Mouse (Mus musculus) urinary bladder, postnatal 36 days (tissue): ENCODE measurements around the gene Sh2d3c.

ENCODE experiments used
- DNase-seq, 2 experiments: peaks; one replicate each; pipeline ENCODE4 v3.0.0; 2022; ENCODE audit warnings: low spot score in 2 of 2, mixed read lengths in 1 of 2

Gene Sh2d3c

GRCm38 (mm10) chr2:32724149-32724548 lies 3.3 kb downstream of the Sh2d3c start:
- no peak for DNase-seq

GRCm38 (mm10) chr2:32724832-32725790 lies 4.3 kb downstream of the Sh2d3c start:
- no peak for DNase-seq

- DNase-seq: peak; percentile 93 to 95
Measured at GRCm38 (mm10) chr2:32727435-32727834, 6.6 kb downstream of the Sh2d3c start.

GRCm38 (mm10) chr2:32728463-32728862 lies 7.6 kb downstream of the Sh2d3c start:
- peak in 1 of 2 experiments; percentile 40 for DNase-seq

DNA sequence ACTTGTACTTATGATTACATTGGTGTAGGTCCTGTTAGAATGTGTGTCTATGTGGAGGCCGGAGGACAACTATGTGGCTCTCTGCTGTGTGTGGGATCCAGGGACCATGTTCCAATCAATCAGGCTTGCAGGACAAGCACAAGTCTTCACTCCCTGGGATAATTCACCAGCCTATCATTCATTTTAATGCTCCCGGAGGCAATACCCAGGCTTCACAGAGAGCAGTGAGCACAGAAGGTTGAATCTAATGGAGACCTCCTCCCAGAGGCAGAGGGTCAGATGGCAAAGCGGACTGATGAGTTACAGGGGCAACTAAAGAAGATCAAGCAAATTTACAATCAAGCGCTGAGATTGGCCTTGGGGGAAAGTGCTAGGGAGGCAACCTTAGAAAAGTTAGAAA lies 8.7 kb downstream of the Sh2d3c start:
- DNase-seq: no peak

DNA sequence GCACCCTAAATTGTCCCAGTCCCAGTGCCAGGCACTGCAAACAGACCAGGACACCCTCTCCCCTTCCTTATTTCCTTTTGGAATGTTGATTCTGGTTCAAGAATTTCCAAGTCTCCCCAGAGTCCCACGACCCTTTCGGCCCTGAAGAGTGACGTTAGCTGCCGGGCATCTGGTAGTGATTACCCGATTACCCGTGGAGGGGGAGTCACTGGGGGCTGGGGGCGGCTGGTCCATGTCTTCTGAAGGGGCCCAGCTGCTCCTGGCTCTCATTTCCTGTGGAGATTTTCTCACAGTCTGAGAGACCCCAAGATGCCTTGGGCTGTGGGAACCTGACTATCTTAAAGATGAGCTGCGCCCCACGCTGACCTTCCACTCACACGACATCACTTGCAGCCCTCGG lies 10.0 kb downstream of the Sh2d3c start:
- DNase-seq: no peak

DNA sequence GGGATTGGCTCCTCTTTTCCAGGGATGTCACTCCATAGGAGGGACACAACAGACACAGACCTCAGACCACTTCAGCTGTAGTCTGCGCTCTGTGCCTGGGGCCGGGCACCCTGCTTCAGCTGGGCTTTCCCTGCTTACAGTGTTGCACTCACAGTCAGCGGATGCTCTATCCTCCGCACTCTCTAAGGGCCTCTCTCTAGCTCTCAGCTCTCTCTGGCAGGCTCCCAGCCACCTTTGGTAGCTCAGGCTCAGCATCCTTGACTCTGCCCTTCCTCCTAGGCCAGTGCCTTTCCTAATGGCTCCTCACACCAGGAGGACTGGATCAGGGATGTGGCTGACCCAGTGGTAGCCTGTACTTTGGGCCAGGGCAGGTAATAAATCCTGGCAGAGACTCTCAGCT lies 11.1 kb downstream of the Sh2d3c start:
- no peak for DNase-seq

GRCm38 (mm10) chr2:32732695-32733094 lies 11.8 kb downstream of the Sh2d3c start:
- DNase-seq: no peak

DNA sequence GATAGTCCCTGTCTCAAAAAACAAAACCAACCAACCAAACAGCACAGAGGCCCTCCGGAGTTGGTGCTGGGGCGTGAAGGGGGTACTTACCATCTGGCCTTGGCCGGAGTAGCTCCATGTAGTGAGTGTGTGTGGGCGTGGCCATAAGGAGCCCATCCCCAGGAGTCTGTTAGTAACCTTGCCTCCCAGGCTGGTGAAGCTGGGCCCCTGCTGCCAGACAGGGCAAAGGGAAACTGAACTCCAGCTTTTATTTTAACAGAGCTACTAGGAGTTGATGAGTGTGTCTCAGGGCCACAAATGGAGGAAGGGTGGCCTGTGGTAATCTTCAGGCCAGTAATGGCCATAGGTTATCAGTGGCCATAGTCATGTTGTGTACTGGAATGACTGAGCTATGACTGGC lies 13.6 kb downstream of the Sh2d3c start:
- no peak for DNase-seq

- DNase-seq: no peak
Measured at GRCm38 (mm10) chr2:32734933-32735332, 14.1 kb downstream of the Sh2d3c start.

- DNase-seq: no peak
Measured at GRCm38 (mm10) chr2:32736306-32736829, 15.5 kb downstream of the Sh2d3c start.

GRCm38 (mm10) chr2:32737008-32737407 lies 16.2 kb downstream of the Sh2d3c start:
- DNase-seq: no peak

- DNase-seq: no peak
Measured at GRCm38 (mm10) chr2:32739311-32739710, 18.5 kb downstream of the Sh2d3c start.

- DNase-seq: no peak
Measured at GRCm38 (mm10) chr2:32740916-32741272, 20.0 kb downstream of the Sh2d3c start, which contains the start of gene 6330409D20Rik. Gene 6330409D20Rik (minus strand): TSS chr2:32741016.

DNA sequence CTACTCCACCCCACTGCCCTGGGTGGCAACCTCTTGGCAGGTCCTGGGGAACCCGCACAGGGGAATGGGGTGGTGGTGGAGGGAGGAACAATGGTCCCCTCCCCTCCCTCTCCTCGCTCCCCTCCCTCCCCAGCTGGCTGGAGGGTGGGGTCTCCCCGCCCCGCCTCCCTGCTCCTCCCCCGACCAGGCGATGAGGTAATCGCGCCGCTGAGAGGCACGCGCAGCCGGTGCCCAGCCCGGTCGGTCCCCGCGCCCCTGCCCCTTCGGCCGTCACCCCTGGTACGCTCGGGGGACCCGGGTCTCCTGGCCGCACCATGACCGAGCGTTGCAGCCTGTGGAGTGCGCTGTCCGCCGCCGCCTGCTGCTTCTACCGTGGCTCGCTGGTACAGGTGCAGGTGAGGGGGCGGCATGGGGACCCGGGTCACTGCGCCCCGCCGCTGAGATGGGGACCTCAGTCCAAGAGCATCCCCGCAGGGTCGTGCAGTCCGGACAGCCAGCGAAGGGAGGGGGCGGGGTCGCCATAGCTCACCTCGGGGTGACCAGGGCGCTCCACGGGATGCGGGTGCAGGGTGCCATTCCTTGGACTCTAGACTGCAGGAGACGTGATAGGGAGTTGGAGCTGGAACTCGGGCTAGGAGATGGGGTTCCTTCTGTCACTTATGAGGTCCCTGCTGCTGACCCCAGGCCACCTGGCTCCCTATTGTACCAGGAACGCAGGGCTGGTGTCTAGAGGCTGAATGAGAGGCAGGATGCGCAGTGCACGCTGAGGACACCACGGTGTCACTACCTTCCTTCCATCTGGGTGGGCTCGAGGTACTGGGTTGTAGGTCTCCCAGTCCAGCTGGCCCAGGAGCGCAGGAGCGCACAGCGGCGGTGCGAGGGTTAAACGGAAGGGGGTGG lies 20.7 kb downstream of the Sh2d3c start:
- peak in 1 of 2 experiments; percentile 34 for DNase-seq

DNA sequence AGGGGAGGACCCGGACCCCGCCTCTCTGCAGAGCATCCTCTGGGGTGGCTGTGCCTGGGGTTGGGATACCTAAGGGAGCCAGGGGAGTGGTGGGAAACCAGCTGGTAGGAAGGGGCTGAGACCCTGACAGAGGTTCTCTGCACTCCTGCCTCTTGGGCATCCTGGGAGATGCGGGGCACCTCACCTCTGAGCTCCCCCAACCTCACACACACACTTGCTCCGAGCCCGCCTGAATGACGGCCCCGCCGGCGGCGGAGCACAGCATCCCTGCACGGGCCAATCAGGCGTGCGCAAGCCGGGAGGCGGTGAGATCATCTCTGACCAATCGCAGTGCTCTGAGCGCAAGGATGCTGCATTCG lies 21.3 kb downstream of the Sh2d3c start:
- no peak for DNase-seq

DNA sequence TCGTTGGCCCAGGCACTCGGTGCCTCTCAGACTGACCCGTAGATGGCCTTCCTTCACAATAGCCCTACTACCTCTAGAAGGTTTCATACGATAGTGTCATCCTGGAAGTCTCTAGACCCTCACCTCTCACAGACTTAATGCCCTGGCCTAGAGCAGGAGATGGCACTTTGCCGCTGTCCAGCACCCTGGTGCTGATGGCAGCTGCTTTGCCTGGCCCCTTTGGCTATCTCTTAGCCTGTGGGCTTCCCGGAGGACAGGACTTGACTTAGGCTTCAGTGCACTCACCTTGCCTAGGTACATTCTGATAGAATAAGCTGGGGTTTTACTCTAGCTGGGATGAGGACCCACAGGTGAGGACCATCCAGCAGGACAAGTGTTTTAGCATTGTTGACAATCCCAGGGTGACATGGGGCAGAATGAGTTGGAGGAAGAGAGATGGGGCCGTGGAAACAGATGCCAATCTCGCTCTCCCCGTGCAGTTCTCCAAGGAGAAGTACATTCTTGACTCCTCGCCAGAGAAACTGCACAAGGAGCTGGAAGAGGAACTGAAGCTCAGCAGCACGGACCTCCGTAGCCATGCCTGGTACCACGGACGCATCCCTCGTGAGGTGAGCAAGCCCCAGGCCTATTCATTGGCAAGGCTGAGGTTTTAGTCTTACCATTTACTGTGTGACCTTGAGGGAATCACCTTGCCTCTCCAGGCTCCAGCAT lies 23.6 kb downstream of the Sh2d3c start:
- DNase-seq: no peak

- DNase-seq: no peak
Measured at GRCm38 (mm10) chr2:32749082-32749481, 28.2 kb downstream of the Sh2d3c start.

- DNase-seq: no peak
Measured at GRCm38 (mm10) chr2:32750199-32750598, 29.3 kb downstream of the Sh2d3c start.

- DNase-seq: peak; percentile 69 to 72
Measured at GRCm38 (mm10) chr2:32750887-32751664, 30.2 kb downstream of the Sh2d3c start.

- no peak for DNase-seq
Measured at GRCm38 (mm10) chr2:32751665-32752033, 30.8 kb downstream of the Sh2d3c start.
